Mouse (Mus musculus) c-Kit-positive CD71-positive TER-119-positive erythroid progenitor cells, embryonic 14.5 days (primary cell): ENCODE measurements around the gene Arrdc5.
A peak's percentile ranks its signal among the peaks of the same experiment; 100 is the strongest.

Experiments
- DNase-seq: peaks from one replicate; pipeline ENCODE4 v3.0.0-alpha.2; 2013; ENCODE audit warnings: low spot score

Gene Arrdc5

GRCm38 (mm10) chr17:56255863-56256238 lies 44.2 kb downstream of the Arrdc5 start:
- DNase-seq: peak; percentile 99

DNA sequence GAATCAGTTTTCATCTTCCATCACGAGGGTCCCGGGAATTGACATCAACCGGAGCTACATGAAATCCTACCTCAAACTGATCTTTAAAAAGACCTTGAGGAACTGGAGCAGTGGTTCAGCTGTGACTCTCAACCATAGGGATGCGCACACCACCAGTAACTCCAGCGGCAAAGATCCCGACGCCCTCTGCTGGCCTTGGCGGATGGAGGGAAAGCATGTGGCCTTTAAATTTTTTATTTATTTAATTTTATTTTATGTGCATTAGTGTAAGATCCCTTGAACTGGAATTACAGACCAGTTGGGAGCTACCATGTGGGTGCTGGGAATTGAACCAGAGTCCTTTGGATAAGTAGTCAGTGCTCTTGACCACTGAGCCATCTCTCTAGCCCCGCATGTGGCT lies 44.7 kb downstream of the Arrdc5 start:
- no peak for DNase-seq

DNA sequence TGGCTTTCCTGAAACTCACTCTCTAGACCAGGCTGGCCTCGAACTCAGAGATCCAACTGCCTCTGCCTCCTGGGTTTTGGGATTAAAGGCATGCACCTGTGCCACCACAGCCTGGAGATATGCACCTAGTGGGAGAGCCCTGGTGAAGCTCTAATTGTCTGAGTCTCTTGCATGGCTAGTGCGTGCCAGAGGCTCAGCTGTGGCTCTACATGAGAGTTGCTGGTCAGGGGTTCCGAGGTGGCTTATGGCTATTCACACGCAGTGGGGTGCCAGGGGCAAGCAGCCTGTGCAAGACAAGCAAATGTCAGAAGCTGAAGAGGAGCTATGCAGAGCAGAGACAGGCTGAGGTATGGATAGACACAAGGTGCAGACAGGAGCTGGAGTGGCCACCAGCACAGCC lies 45.4 kb downstream of the Arrdc5 start:
- no peak for DNase-seq

GRCm38 (mm10) chr17:56251136-56251829 lies 48.8 kb downstream of the Arrdc5 start:
- DNase-seq: peak; percentile 54

GRCm38 (mm10) chr17:56245608-56246007 lies 54.5 kb downstream of the Arrdc5 start:
- DNase-seq: no peak
